Mouse (Mus musculus) kidney, embryonic 15.5 days (tissue): ENCODE results near the gene Cdkl3. TPM values are rescaled to one million over a fixed set of nuclear protein-coding genes. Genes with fewer than 3 reads are reported as not detected.

Experiments used
- ATAC-seq: fragments of 200-750 bp; cut with Nextera tagmentation; replicated peaks from 2 replicates; pipeline ENCODE4 v1.8.0; 2017; ENCODE audit warnings: moderate TSS enrichment; ENCODE audit not compliant: low FRiP score
- H3K27ac ChIP-seq: fragments of 300-500 bp; sonication (generic); 2 replicates; pipeline ENCODE4 v1.5.1; 2015; ENCODE audit warnings: mild to moderate bottlenecking, inconsistent platforms
- H3K27me3 ChIP-seq: fragments of 300-500 bp; sonication (generic); 2 replicates; pipeline ENCODE4 v1.6.1; 2015; ENCODE audit warnings: inconsistent platforms
- H3K36me3 ChIP-seq: fragments of 300-500 bp; sonication (generic); 2 replicates; pipeline ENCODE4 v1.6.1; 2015; ENCODE audit warnings: inconsistent platforms
- H3K4me1 ChIP-seq: fragments of 300-500 bp; sonication (generic); 2 replicates; pipeline ENCODE4 v1.6.1; 2015; ENCODE audit warnings: inconsistent platforms
- H3K4me2 ChIP-seq: fragments of 300-500 bp; sonication (generic); 2 replicates; pipeline ENCODE4 v1.6.1; 2015; ENCODE audit warnings: moderate library complexity, mild to moderate bottlenecking, inconsistent platforms
- H3K4me3 ChIP-seq: fragments of 300-500 bp; sonication (generic); replicated peaks from 2 replicates; pipeline ENCODE4 v1.5.1; 2015; ENCODE audit warnings: mild to moderate bottlenecking, inconsistent platforms
- H3K9ac ChIP-seq: fragments of 300-500 bp; sonication (generic); 2 replicates; pipeline ENCODE4 v1.6.1; 2015; ENCODE audit warnings: mild to moderate bottlenecking, inconsistent platforms
- H3K9me3 ChIP-seq: fragments of 300-500 bp; sonication (generic); replicated peaks from 2 replicates; pipeline ENCODE4 v1.6.1; 2016; ENCODE audit warnings: inconsistent platforms
- WGBS: fragments of 180-500 bp; shearing (Covaris S2); methylation state at CpG from one replicate; pipeline ENCODE4 v1.1.7; 2015; ENCODE audit warnings: mixed read lengths; 5-methylcytosine and 5-hydroxymethylcytosine counted together
- polyA plus RNA-seq: library from polyadenylated mRNA; unstranded; fragments of >200 nt; fragmentation: Nextera tagmentation; extraction: Ambion mirVana; gene quantifications from 2 replicates; pipeline ENCODE4 v1.2.1, GENCODE M21; 2015

Gene Cdkl3
- polyA plus RNA-seq, 1 experiment from 2014 or later: 8.7 TPM

GRCm38 (mm10) chr11:52033953-52034352, 29.9 kb downstream of the Cdkl3 start:
- Histone ChIP-seq H3K27me3 (no peaks in the 10 kb centered on the region), H3K4me3 (no peak overlapping the region), H3K9ac (no peak overlapping the region), H3K36me3 (peaks cover 3% of the 10 kb centered on the region; the same call in 1 of the 2 replicates), H3K4me1 (no peaks in the 10 kb centered on the region), H3K4me2 (no peak overlapping the region), H3K9me3 (no peaks in the 10 kb centered on the region), H3K27ac (no peak overlapping the region)
- ATAC-seq: no peak
- 88% methylated on average over 1 of the region's 1 CpGs for WGBS

GRCm38 (mm10) chr11:52035905-52036304, 31.9 kb downstream of the Cdkl3 start:
- 66% methylated on average over 3 of the region's 3 CpGs for WGBS
- H3K4me1 ChIP-seq: no peaks in the 10 kb centered on the region

GRCm38 (mm10) chr11:52037659-52038058, 33.6 kb downstream of the Cdkl3 start:
- no peaks in the 10 kb centered on the region for H3K36me3 ChIP-seq
- 73% methylated on average over 3 of the region's 3 CpGs for WGBS
- H3K4me3 ChIP-seq: no peak overlapping the region

More at GRCm38 (mm10) chr11:52035905-52036304, 31.9 kb downstream of the Cdkl3 start:
- Histone ChIP-seq H3K27ac (no peak overlapping the region), H3K9ac (no peak overlapping the region), H3K4me2 (no peak overlapping the region), H3K27me3 (no peaks in the 10 kb centered on the region), H3K4me3 (no peak overlapping the region), H3K36me3 (peaks cover 3% of the 10 kb centered on the region; the same call in 1 of the 2 replicates), H3K9me3 (no peaks in the 10 kb centered on the region)
- ATAC-seq: no peak

GRCm38 (mm10) chr11:52043224-52043623, 39.2 kb downstream of the Cdkl3 start:
- Histone ChIP-seq H3K27me3 (no peaks in the 10 kb centered on the region), H3K4me1 (peaks cover 9% of the 10 kb centered on the region; the same call in 1 of the 2 replicates), H3K9me3 (no peaks in the 10 kb centered on the region), H3K27ac (no peak overlapping the region), H3K4me3 (no peak overlapping the region), H3K36me3 (no peaks in the 10 kb centered on the region), H3K9ac (no peak overlapping the region), H3K4me2 (no peak overlapping the region)
- WGBS: 86% methylated on average over 3 of the region's 3 CpGs
- ATAC-seq: no peak

More at GRCm38 (mm10) chr11:52037659-52038058, 33.6 kb downstream of the Cdkl3 start:
- Histone ChIP-seq H3K9ac (no peak overlapping the region), H3K4me2 (no peak overlapping the region), H3K27me3 (no peaks in the 10 kb centered on the region), H3K9me3 (no peaks in the 10 kb centered on the region), H3K4me1 (no peaks in the 10 kb centered on the region), H3K27ac (no peak overlapping the region)
- no peak for ATAC-seq

- H3K4me3 ChIP-seq: no peak overlapping the region
- no peaks in the 10 kb centered on the region for H3K9me3 ChIP-seq
- peaks cover 9% of the 10 kb centered on the region; the same call in 1 of the 2 replicates for H3K4me1 ChIP-seq
- H3K4me2 ChIP-seq: no peak overlapping the region
- no peak overlapping the region for H3K27ac ChIP-seq
- no peaks in the 10 kb centered on the region for H3K36me3 ChIP-seq
- no peak overlapping the region for H3K9ac ChIP-seq
- H3K27me3 ChIP-seq: no peaks in the 10 kb centered on the region
- ATAC-seq: no peak
Observed at GRCm38 (mm10) chr11:52044156-52044555, 40.1 kb downstream of the Cdkl3 start.

GRCm38 (mm10) chr11:52046446-52047165, 42.6 kb downstream of the Cdkl3 start:
- Histone ChIP-seq H3K9ac (no peak overlapping the region), H3K27ac (no peak overlapping the region)
- 42% methylated on average over 4 of the region's 4 CpGs for WGBS

GRCm38 (mm10) chr11:52053371-52053770, 49.4 kb downstream of the Cdkl3 start:
- H3K36me3 ChIP-seq: no peaks in the 10 kb centered on the region
- no peaks in the 10 kb centered on the region for H3K4me1 ChIP-seq
- no peak overlapping the region for H3K9ac ChIP-seq
- no peak overlapping the region for H3K27ac ChIP-seq
- no peak overlapping the region for H3K4me3 ChIP-seq
- no peak overlapping the region for H3K4me2 ChIP-seq
- no peaks in the 10 kb centered on the region for H3K27me3 ChIP-seq
- ATAC-seq: no peak
- H3K9me3 ChIP-seq: no peaks in the 10 kb centered on the region
- 79% methylated on average over 6 of the region's 6 CpGs for WGBS

More at GRCm38 (mm10) chr11:52046446-52047165, 42.6 kb downstream of the Cdkl3 start:
- Histone ChIP-seq H3K4me3 (no peak overlapping the region), H3K27me3 (no peaks in the 10 kb centered on the region), H3K4me1 (peaks cover 9% of the 10 kb centered on the region; the same call in 1 of the 2 replicates), H3K9me3 (no peaks in the 10 kb centered on the region), H3K4me2 (no peak overlapping the region), H3K36me3 (no peaks in the 10 kb centered on the region)
- ATAC-seq: no peak

- no peaks in the 10 kb centered on the region for H3K27me3 ChIP-seq
- no peak overlapping the region for H3K27ac ChIP-seq
- H3K9me3 ChIP-seq: no peaks in the 10 kb centered on the region
- ATAC-seq: no peak
- H3K36me3 ChIP-seq: no peaks in the 10 kb centered on the region
- H3K9ac ChIP-seq: no peak overlapping the region
- 76% methylated on average over 3 of the region's 3 CpGs for WGBS
- H3K4me1 ChIP-seq: no peaks in the 10 kb centered on the region
- H3K4me3 ChIP-seq: no peak overlapping the region
- no peak overlapping the region for H3K4me2 ChIP-seq
Observed at GRCm38 (mm10) chr11:52054728-52055127, 50.7 kb downstream of the Cdkl3 start.

- Histone ChIP-seq H3K9me3 (no peaks in the 10 kb centered on the region), H3K4me2 (no peak overlapping the region), H3K4me3 (no peak overlapping the region), H3K9ac (no peak overlapping the region), H3K27me3 (no peaks in the 10 kb centered on the region), H3K4me1 (no peaks in the 10 kb centered on the region), H3K36me3 (no peaks in the 10 kb centered on the region), H3K27ac (no peak overlapping the region)
- ATAC-seq: no peak
- WGBS: 83% methylated on average over 5 of the region's 5 CpGs
Observed at GRCm38 (mm10) chr11:52056198-52056597, 52.2 kb downstream of the Cdkl3 start.

- H3K9ac ChIP-seq: no peak overlapping the region
- no peaks in the 10 kb centered on the region for H3K27me3 ChIP-seq
- H3K27ac ChIP-seq: no peak overlapping the region
- H3K4me2 ChIP-seq: no peak overlapping the region
- H3K4me3 ChIP-seq: no peak overlapping the region
- ATAC-seq: no peak
- no peaks in the 10 kb centered on the region for H3K4me1 ChIP-seq
- no peaks in the 10 kb centered on the region for H3K36me3 ChIP-seq
- 51% methylated on average over 5 of the region's 5 CpGs for WGBS
- no peaks in the 10 kb centered on the region for H3K9me3 ChIP-seq
Observed at GRCm38 (mm10) chr11:52059001-52059400, 55.0 kb downstream of the Cdkl3 start.

- H3K4me1 ChIP-seq: no peaks in the 10 kb centered on the region
- no peaks in the 10 kb centered on the region for H3K36me3 ChIP-seq
- no peak overlapping the region for H3K4me2 ChIP-seq
- no peak overlapping the region for H3K27ac ChIP-seq
- WGBS: 94% methylated on average over 4 of the region's 4 CpGs
- H3K9ac ChIP-seq: no peak overlapping the region
- no peak for ATAC-seq
- no peak overlapping the region for H3K4me3 ChIP-seq
- H3K9me3 ChIP-seq: no peaks in the 10 kb centered on the region
- H3K27me3 ChIP-seq: no peaks in the 10 kb centered on the region
Observed at GRCm38 (mm10) chr11:52060315-52060714, 56.3 kb downstream of the Cdkl3 start.

- WGBS: 94% methylated on average over 5 of the region's 5 CpGs
- Histone ChIP-seq H3K27me3 (no peaks in the 10 kb centered on the region), H3K36me3 (no peaks in the 10 kb centered on the region), H3K9ac (no peak overlapping the region), H3K4me3 (no peak overlapping the region), H3K9me3 (no peaks in the 10 kb centered on the region), H3K4me2 (no peak overlapping the region), H3K4me1 (0 out of 2 replicates have a peak, but pooled peaks cover 4% of the 10 kb centered on the region), H3K27ac (no peak overlapping the region)
- no peak for ATAC-seq
Observed at GRCm38 (mm10) chr11:52062406-52062805, 58.4 kb downstream of the Cdkl3 start.
